Mouse (Mus musculus): ENCODE results near the gene Col11a2.

- no peak for TF ChIP-seq POLR2A (IDR thresholded peaks at IDR 0.05; ENCODE audit: borderline replicate concordance, insufficient read depth, low read length)
- TF ChIP-seq CTCF (IDR thresholded peaks at IDR 0.05; ENCODE audit: borderline replicate concordance, insufficient read depth, low read depth, low read length), result no peak; the same call in 1 of the 2 replicates
Observed at GRCm38 (mm10) chr17:34075271-34075670, 36.0 kb downstream of the Col11a2 start.
